In the genomic region with DNA sequence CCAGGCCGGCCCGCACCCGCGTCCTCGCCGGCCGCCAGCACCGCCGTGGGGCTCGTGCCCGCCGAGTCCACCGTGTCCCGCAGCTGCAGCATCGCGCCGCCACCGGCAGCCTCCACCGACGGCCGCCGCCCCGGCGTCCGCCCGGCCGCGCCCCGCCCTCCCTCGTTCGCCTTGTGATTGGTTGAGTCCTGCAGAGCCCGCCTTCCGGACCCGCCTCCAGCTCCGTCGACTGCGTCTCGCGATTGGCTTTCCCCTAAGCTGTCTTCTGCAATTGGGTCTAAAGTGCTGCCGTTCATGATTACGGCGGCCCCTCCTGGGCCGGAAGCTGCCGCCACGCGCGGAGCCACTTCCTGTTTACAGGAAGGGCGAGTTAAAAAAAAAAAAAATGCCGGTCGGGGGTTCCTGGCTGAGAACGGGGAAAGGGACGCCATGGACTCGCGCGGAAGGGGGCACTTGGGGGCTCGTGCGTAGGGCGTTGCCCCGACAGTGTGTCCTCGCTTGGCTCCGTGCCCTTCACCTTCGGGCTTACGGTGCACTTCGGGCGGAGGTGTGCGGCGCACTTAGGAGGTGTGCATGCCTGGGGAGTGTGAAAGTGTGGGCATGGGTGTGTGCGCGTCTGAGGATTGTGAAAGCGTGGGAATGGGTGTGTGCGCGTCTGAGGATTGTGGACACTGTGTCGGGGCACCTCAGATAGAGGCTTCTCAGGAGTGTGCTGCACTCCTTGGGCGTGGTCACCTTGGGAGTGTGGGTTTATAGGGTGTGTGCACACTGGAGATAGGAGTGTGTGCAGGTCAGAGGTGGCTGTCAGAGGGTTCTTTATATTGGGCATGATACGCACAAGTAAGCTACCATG, we compare ENCODE assay signal across 1 mouse cellular context.
TF ChIP-seq lines count a peak whose summit lies in the region.

A gene (minus strand): TSS at position 129 of the 853 bp plus-strand sequence.

TF ChIP-seq in MEL, 35 proteins besides CTCF, POLR2A, EP300 and RAD21 (continued from another document):
- 0 out of 2 replicates have a peak, but pooled peaks have one; percentile 3 for TF ChIP-seq MAX (IDR thresholded peaks at IDR 0.05; ENCODE audit: low read length)
- TF ChIP-seq CHD2 (IDR thresholded peaks at IDR 0.05; ENCODE audit: low read length) = peak; percentile 44; the same call in 1 of the 2 replicates
- no peak for TF ChIP-seq JUND (IDR thresholded peaks at IDR 0.05; ENCODE audit: low read depth, low read length)
- TF ChIP-seq ELF1 (IDR thresholded peaks at IDR 0.05; ENCODE audit: low read depth, low read length) = peak; percentile 83
- no peak for TF ChIP-seq TBP (IDR thresholded peaks at IDR 0.05; ENCODE audit: low read depth, low read length)
- TF ChIP-seq ZC3H11A (IDR thresholded peaks at IDR 0.05; ENCODE audit: low read depth, low read length) = no peak
- TF ChIP-seq RCOR1 (IDR thresholded peaks at IDR 0.05; ENCODE audit: low read depth, low read length) = 0 out of 2 replicates have a peak, but pooled peaks have one; percentile 15
- TF ChIP-seq E2F4 (IDR thresholded peaks at IDR 0.05; ENCODE audit: borderline replicate concordance, low read depth, low read length) = no peak
- no peak for TF ChIP-seq POLR2AphosphoS2 (IDR thresholded peaks at IDR 0.05; ENCODE audit: low read length)
- no peak for TF ChIP-seq ZMIZ1 (IDR thresholded peaks at IDR 0.05; ENCODE audit: low read depth, low read length)
- TF ChIP-seq ZNF384 (IDR thresholded peaks at IDR 0.05; ENCODE audit: low read depth, low read length) = peak; percentile 96
- peak; percentile 48; the same call in 1 of the 2 replicates for TF ChIP-seq GATA1 (IDR thresholded peaks at IDR 0.05; ENCODE audit: low read depth, low read length)
- no peak for TF ChIP-seq MAFK (IDR thresholded peaks at IDR 0.05; ENCODE audit: borderline replicate concordance, low read depth, low read length)
- peak; percentile 51; the same call in 1 of the 2 replicates for TF ChIP-seq KAT2A (conservative IDR thresholded peaks at IDR 0.05; ENCODE audit: low read depth, low read length)
- TF ChIP-seq MAZ (IDR thresholded peaks at IDR 0.05; ENCODE audit: low read depth, low read length) = 0 out of 2 replicates have a peak, but pooled peaks have one; percentile 40
